Mouse (Mus musculus) ES-Bruce4 (cell line): ENCODE measurements around the gene Itga9.

Experiments
- CTCF ChIP-seq: IDR thresholded peaks from one replicate; pipeline ENCODE4 v1.8.1; 2011; ENCODE audit warnings: low read depth, low read length
- EP300 ChIP-seq: IDR thresholded peaks from 2 replicates; pipeline ENCODE4 v1.6.1; 2011; ENCODE audit warnings: low read depth, low read length; ENCODE audit not compliant: insufficient read depth
- POLR2A ChIP-seq: IDR thresholded peaks from one replicate; pipeline ENCODE4 v1.8.1; 2011; ENCODE audit warnings: low read length; ENCODE audit not compliant: insufficient read depth

- no peak for TF ChIP-seq POLR2A
- no peak for TF ChIP-seq CTCF
- no peak for TF ChIP-seq EP300
Measured at GRCm38 (mm10) chr9:118706176-118706975, 99.9 kb downstream of the Itga9 start.
